Mouse (Mus musculus) spleen, postnatal 4 days (tissue): ENCODE measurements around the gene Olfr464.
"Not testable (repeated sequence)": the region's sequence is repeated elsewhere in the genome, so short reads cannot be mapped to it uniquely, and the experiment has no call there.

ENCODE experiments used
- DNase-seq, 2 experiments: peaks; one replicate each; pipeline ENCODE4 v3.0.0; 2022; ENCODE audit warnings: low spot score in 2 of 2

Olfr464 gene

GRCm38 (mm10) chr11:87866891-87867290 lies 53.9 kb downstream of the Olfr464 start:
- not testable (repeated sequence) for DNase-seq
